Mouse (Mus musculus) lung, embryonic 14.5 days (tissue): ENCODE data around the gene E330034G19Rik. TPM values are rescaled to one million over a fixed set of nuclear protein-coding genes. Genes with fewer than 3 reads are reported as not detected.

Source experiments
- ATAC-seq: fragments of 200-750 bp; cut with Nextera tagmentation; 2 replicates; pipeline ENCODE4 v1.8.0; 2017; ENCODE audit warnings: mild to moderate bottlenecking, moderate TSS enrichment, moderate library complexity; ENCODE audit not compliant: insufficient read depth
- DNase-seq: peaks from one replicate; pipeline ENCODE4 v3.0.0-alpha.2; 2015
- H3K27ac ChIP-seq: fragments of 300-500 bp; sonication (generic); 2 replicates; pipeline ENCODE4 v1.5.1; 2014; ENCODE audit warnings: low read depth, mild to moderate bottlenecking, moderate library complexity
- H3K27me3 ChIP-seq: fragments of 300-500 bp; sonication (generic); 2 replicates; pipeline ENCODE4 v1.6.1; 2014; ENCODE audit warnings: low read length, control low read depth; ENCODE audit not compliant: insufficient read depth
- H3K36me3 ChIP-seq: fragments of 300-500 bp; sonication (generic); 2 replicates; pipeline ENCODE4 v1.6.1; 2014; ENCODE audit warnings: control low read depth; ENCODE audit not compliant: insufficient read depth
- H3K4me1 ChIP-seq: fragments of 300-500 bp; sonication (generic); 2 replicates; pipeline ENCODE4 v1.6.1; 2014; ENCODE audit warnings: antibody characterized with exemption, control low read depth; ENCODE audit not compliant: insufficient read depth
- H3K4me2 ChIP-seq: fragments of 300-500 bp; sonication (generic); 2 replicates; pipeline ENCODE4 v1.6.1; 2014; ENCODE audit warnings: mild to moderate bottlenecking
- H3K4me3 ChIP-seq: fragments of 300-500 bp; sonication (generic); 2 replicates; pipeline ENCODE4 v1.5.1; 2014; ENCODE audit warnings: low read depth, low read length
- H3K9ac ChIP-seq: fragments of 300-500 bp; sonication (generic); 2 replicates; pipeline ENCODE4 v1.6.1; 2014
- H3K9me3 ChIP-seq: fragments of 300-500 bp; sonication (generic); 2 replicates; pipeline ENCODE4 v1.6.1; 2016; ENCODE audit warnings: low read depth, low read length, control low read depth
- CTCF ChIP-seq: IDR thresholded peaks from 2 replicates; pipeline ENCODE4 v1.5.1; 2016; ENCODE audit warnings: antibody characterized with exemption, low read depth
- WGBS: fragments of 180-500 bp; shearing (Covaris S2); extraction: QIAGEN DNeasy Blood & Tissue Kit; methylation state at CpG from one replicate; pipeline ENCODE4 v1.1.7; 2014; 5-methylcytosine and 5-hydroxymethylcytosine counted together
- polyA plus RNA-seq: library from polyadenylated mRNA; unstranded; fragments of >200 nt; fragmentation: Nextera tagmentation; extraction: Ambion mirVana; gene quantifications from 2 replicates; pipeline ENCODE4 v1.2.1, GENCODE M21; 2014

Gene E330034G19Rik
- polyA plus RNA-seq, 1 experiment from 2014 or later: not detected

DNA sequence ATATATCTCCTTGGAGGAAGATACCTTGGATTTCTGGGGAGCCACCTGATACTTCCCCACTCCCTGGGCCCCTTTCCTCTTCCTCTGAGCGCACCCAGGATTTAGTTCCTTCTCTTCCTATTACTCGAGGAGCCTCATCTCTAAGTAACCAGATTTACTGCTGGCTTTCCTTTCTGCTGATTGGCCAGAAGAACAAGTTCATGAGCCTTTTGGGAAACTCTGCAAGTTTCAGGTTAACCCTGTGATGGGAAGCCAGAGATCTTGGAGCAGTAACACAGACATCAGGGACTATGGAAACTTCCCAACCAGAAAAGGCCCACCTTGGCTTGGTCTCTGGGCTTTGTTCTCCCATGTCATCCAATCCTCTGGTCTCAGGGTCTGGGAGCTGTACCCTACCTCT, 37.1 kb upstream of the E330034G19Rik start:
- no peaks in the 10 kb centered on the region for H3K9me3 ChIP-seq
- no peaks in the 10 kb centered on the region for H3K27me3 ChIP-seq
- ATAC-seq (no peak), DNase-seq (no peak)
- 65% methylated on average over 2 of the region's 2 CpGs for WGBS
- no peak overlapping the region for H3K4me3 ChIP-seq
- H3K4me1 ChIP-seq: peaks cover 8% of the 10 kb centered on the region; the same call in 1 of the 2 replicates
- TF ChIP-seq CTCF: no peak
- H3K27ac ChIP-seq: no peak overlapping the region
- no peaks in the 10 kb centered on the region for H3K36me3 ChIP-seq
- H3K9ac ChIP-seq: no peak overlapping the region
- H3K4me2 ChIP-seq: no peak overlapping the region

DNA sequence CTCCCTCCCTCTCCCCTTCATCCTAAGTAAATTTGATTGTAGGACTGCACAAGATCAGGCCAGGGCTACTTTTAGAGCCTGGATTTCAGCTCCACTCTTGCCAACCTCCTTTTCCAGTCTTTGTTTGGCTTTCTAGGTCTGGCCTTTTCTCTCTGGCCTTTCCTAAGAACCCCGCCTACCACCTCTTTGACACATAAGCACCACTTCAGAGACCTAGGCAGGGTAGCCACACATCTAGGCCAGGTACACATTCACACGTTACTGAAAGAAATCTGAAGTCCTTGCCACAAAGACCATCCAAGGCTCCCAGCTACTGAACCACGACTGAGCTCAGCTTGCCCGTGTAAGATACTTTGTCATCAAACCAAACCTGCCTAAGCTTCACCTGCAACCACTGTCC, 32.6 kb upstream of the E330034G19Rik start:
- DNase-seq (peak; percentile 41), ATAC-seq (peak; percentile 52)
- no peak overlapping the region for H3K27ac ChIP-seq
- no peak overlapping the region for H3K9ac ChIP-seq
- H3K4me1 ChIP-seq: peaks cover 7% of the 10 kb centered on the region
- TF ChIP-seq CTCF: no peak
- H3K27me3 ChIP-seq: no peaks in the 10 kb centered on the region
- 47% methylated on average over 4 of the region's 4 CpGs for WGBS
- H3K36me3 ChIP-seq: no peaks in the 10 kb centered on the region
- no peak overlapping the region for H3K4me2 ChIP-seq
- no peaks in the 10 kb centered on the region for H3K9me3 ChIP-seq
- no peak overlapping the region for H3K4me3 ChIP-seq

DNA sequence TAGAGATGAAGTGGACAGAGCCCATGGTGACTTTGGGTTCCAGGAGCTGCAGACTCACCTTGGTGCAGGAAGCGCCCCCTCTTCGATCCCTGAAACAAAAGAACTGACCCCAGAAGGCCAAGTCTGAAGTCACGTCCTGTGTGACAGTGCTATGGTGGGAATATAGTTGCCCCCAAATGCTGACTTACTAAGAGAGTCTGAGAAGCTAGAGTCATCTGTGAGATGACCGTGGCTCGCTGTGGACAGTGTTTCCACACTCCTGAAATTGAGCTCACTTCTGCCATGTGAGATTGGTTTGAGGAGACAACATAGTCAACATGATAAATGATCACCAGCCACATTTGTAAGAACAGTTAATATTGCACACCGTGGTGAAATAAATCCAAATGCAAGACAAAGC, 30.6 kb upstream of the E330034G19Rik start:
- ATAC-seq (0 out of 2 replicates have a peak, but pooled peaks have one; percentile 36), DNase-seq (no peak)
- peak overlapping the region; percentile 40 for H3K27ac ChIP-seq
- H3K9ac ChIP-seq: no peak overlapping the region
- no peaks in the 10 kb centered on the region for H3K36me3 ChIP-seq
- 53% methylated on average over 6 of the region's 6 CpGs for WGBS
- no peak overlapping the region for H3K4me3 ChIP-seq
- no peak overlapping the region for H3K4me2 ChIP-seq
- H3K27me3 ChIP-seq: no peaks in the 10 kb centered on the region
- no peak for TF ChIP-seq CTCF
- no peaks in the 10 kb centered on the region for H3K9me3 ChIP-seq
- H3K4me1 ChIP-seq: peaks cover 7% of the 10 kb centered on the region

DNA sequence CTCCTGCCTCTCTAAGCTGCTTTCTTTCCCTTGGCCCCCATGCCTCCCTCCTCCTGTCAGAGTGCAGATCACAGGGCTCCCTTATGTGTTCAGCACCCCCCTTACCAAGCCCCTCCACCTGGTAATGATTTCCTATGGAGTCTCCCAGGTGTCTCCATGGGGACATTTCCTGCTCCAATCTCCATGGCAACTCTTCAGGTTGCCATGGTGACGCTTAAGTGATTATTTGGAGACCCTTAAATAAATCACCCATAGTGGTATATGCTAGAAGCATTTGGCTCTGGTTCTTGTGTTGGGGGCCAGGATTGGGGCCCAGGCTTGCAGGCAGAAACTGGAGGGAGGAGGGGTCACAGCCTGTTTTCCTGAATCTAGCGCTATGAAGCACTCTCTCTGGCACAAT, 30.1 kb upstream of the E330034G19Rik start:
- WGBS: 33% methylated on average over 2 of the region's 2 CpGs
- TF ChIP-seq CTCF: no peak
- ATAC-seq (peak; percentile 70; the same call in 1 of the 2 replicates), DNase-seq (peak; percentile 66)
- H3K4me2 ChIP-seq: no peak overlapping the region
- no peak overlapping the region for H3K27ac ChIP-seq
- H3K36me3 ChIP-seq: no peaks in the 10 kb centered on the region
- no peaks in the 10 kb centered on the region for H3K27me3 ChIP-seq
- H3K9ac ChIP-seq: no peak overlapping the region
- no peaks in the 10 kb centered on the region for H3K9me3 ChIP-seq
- H3K4me3 ChIP-seq: no peak overlapping the region
- peaks cover 7% of the 10 kb centered on the region for H3K4me1 ChIP-seq

DNA sequence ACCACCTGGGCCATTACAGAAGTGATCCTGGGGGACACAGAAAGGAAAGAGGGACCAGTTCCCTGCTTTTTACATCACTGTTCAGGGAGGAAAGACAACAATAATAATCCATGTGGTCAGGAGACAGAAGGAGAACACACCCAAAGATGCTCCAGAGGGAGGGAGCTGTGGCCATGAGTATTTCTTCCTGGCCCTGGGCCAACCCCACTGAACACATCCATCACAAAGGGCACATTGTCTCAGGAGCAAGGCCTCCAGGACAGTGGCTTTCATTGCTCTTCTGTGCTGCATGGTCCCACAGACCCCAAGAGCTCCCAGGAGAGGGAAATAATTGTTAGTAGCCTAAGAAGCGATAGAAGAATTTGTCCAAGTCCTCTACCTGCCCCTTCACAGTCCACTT, 23.4 kb upstream of the E330034G19Rik start:
- no peak overlapping the region for H3K9ac ChIP-seq
- ATAC-seq (no peak), DNase-seq (peak; percentile 28)
- no peak for TF ChIP-seq CTCF
- no peak overlapping the region for H3K4me2 ChIP-seq
- WGBS: 59% methylated on average over 1 of the region's 1 CpGs
- H3K27me3 ChIP-seq: no peaks in the 10 kb centered on the region
- no peaks in the 10 kb centered on the region for H3K36me3 ChIP-seq
- H3K9me3 ChIP-seq: no peaks in the 10 kb centered on the region
- no peak overlapping the region; the same call in 1 of the 2 replicates for H3K27ac ChIP-seq
- H3K4me1 ChIP-seq: no peaks in the 10 kb centered on the region
- H3K4me3 ChIP-seq: no peak overlapping the region

DNA sequence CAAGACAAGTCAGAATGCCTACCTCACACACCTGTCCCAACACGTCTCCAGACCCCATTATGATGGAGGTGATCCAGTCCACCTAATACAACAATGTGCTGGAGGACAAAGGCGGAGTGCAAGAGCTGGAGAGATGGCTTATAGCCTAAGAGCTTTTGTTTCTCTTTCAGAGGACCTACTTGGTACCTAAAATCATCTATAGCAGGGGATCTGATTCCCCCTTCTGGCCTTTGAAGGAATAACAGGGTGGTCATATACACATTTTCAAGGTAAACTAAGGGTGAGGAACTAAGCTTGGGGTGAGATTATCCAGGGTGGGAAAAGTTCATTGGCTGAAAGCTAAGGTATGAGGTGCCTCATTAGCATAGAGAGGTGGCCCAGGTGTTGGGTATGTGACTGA, 19.4 kb upstream of the E330034G19Rik start:
- Histone ChIP-seq H3K36me3 (no peaks in the 10 kb centered on the region), H3K27ac (no peak overlapping the region), H3K9ac (no peak overlapping the region), H3K9me3 (no peaks in the 10 kb centered on the region), H3K27me3 (no peaks in the 10 kb centered on the region), H3K4me2 (no peak overlapping the region), H3K4me1 (no peaks in the 10 kb centered on the region), H3K4me3 (no peak overlapping the region)
- DNase-seq: peak; percentile 78
- peak; percentile 31; the same call in 1 of the 2 replicates for ATAC-seq
- TF ChIP-seq CTCF: peak; percentile 74
- 44% methylated on average over 2 of the region's 2 CpGs for WGBS

DNA sequence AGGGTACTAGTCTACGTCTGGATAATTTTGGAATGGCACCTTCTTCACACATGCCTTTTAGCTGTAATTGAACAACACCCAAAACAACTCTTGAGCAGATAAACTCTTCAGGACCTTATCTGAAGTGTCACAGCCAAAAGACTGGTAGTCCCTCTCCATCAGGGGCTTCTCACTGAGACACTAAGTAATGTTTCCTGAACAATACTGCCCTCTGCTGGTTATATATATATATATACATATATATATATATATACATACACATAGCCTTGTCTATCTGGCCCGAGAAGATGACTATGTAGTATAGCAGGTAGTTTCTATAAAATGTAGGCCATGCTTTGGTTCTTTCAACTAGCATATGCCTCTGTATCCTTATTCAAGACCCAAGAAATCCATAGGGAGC, 17.5 kb upstream of the E330034G19Rik start:
- H3K9ac ChIP-seq: no peak overlapping the region
- no peak overlapping the region for H3K4me3 ChIP-seq
- H3K27me3 ChIP-seq: no peaks in the 10 kb centered on the region
- TF ChIP-seq CTCF: no peak
- WGBS: 22% methylated on average over 2 of the region's 2 CpGs
- H3K9me3 ChIP-seq: no peaks in the 10 kb centered on the region
- no peak overlapping the region for H3K27ac ChIP-seq
- no peaks in the 10 kb centered on the region for H3K36me3 ChIP-seq
- ATAC-seq (no peak), DNase-seq (peak; percentile 77)
- H3K4me2 ChIP-seq: no peak overlapping the region
- no peaks in the 10 kb centered on the region for H3K4me1 ChIP-seq

DNA sequence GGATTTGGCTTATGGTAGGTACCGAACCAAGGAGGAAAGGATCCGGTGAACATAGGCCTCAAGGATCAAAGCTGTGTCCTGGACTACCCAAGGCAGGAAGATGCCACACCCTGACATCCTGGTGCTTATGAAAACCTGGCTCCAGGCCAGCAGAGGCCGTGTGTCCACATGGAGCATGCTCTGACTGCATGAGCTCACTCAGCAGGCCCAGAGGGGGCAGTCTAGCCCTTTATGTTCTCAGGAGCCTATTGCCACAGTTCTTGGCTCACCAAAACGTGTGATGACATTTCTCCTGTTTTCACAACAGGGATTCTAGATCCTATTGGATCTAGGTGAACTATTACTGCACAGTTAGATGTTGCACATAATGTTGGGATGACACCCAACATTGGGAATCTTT, 11.7 kb upstream of the E330034G19Rik start:
- no peaks in the 10 kb centered on the region for H3K9me3 ChIP-seq
- H3K4me2 ChIP-seq: no peak overlapping the region
- no peak overlapping the region for H3K9ac ChIP-seq
- 0 out of 2 replicates have a peak, but pooled peaks have one; percentile 8 for TF ChIP-seq CTCF
- no peak overlapping the region for H3K4me3 ChIP-seq
- no peak overlapping the region for H3K27ac ChIP-seq
- H3K4me1 ChIP-seq: no peaks in the 10 kb centered on the region
- ATAC-seq (no peak), DNase-seq (peak; percentile 32)
- H3K36me3 ChIP-seq: no peaks in the 10 kb centered on the region
- 54% methylated on average over 4 of the region's 4 CpGs for WGBS
- no peaks in the 10 kb centered on the region for H3K27me3 ChIP-seq
